Mouse (Mus musculus): Measurements from ENCODE around the gene Asb4.
"Not testable (repeated sequence)": the region's sequence is repeated elsewhere in the genome, so short reads cannot be mapped to it uniquely, and the experiment has no call there.

DNA sequence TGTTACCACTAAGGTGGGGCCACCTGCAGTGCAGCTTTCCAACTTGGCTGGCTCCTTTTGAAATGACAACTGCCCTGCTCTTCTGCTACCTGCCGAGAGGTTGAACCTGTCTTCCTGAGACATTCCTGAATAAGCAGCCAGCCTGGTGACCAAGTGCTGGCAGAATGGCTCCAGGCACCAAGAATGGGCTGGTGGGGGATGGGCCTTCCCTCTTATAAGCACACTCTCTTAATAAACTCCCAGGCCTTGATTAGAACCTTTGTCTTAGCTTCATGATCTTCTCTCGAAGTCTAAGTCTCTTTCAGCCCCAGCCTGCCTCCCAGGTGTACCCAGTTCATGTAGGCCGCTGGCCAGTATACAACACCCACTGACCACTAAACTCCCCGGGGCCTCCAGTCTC lies 44.4 kb upstream of the Asb4 start:
- not testable (repeated sequence) for TF ChIP-seq CTCF (IDR thresholded peaks at IDR 0.05; ENCODE audit: borderline replicate concordance, extremely low read depth, insufficient read depth, insufficient read length); POLR2A (IDR thresholded peaks at IDR 0.05; ENCODE audit: borderline replicate concordance, extremely low read depth, insufficient read depth, insufficient read length, poor library complexity, severe bottlenecking)
